Mouse (Mus musculus) kidney, adult 2 months (tissue): ENCODE results near the gene Ppfia1. TPM values are rescaled to one million over a fixed set of nuclear protein-coding genes. Genes with fewer than 3 reads are reported as not detected.

ENCODE experiments used
- DNase-seq: peaks from one replicate; pipeline ENCODE4 v3.0.0; 2021
- H3K27ac ChIP-seq: fragments of 200-500 bp; 2 replicates; pipeline ENCODE4 v1.5.1; 2012; ENCODE audit warnings: low read depth, low read length, control low read depth, inconsistent platforms; ENCODE audit not compliant: insufficient read depth
- H3K27me3 ChIP-seq: fragments of 200-500 bp; replicated peaks from 2 replicates; pipeline ENCODE4 v1.6.1; 2012; ENCODE audit warnings: mild to moderate bottlenecking, moderate library complexity, low read length, inconsistent platforms; ENCODE audit not compliant: control insufficient read depth, insufficient read depth
- H3K36me3 ChIP-seq: fragments of 200-500 bp; 2 replicates; pipeline ENCODE4 v1.6.1; 2012; ENCODE audit warnings: mild to moderate bottlenecking, moderate library complexity, low read length, inconsistent platforms; ENCODE audit not compliant: control insufficient read depth, insufficient read depth
- H3K4me1 ChIP-seq: fragments of 200-500 bp; 2 replicates; pipeline ENCODE4 v1.6.1; 2011; ENCODE audit warnings: low read length; ENCODE audit not compliant: control insufficient read depth, insufficient read depth
- H3K4me3 ChIP-seq: fragments of 200-500 bp; 2 replicates; pipeline ENCODE4 v1.5.1; 2011; ENCODE audit warnings: mild to moderate bottlenecking, low read depth, low read length, control low read depth; ENCODE audit not compliant: insufficient read depth
- CTCF ChIP-seq: fragments of 200-500 bp; conservative IDR thresholded peaks from 2 replicates; pipeline ENCODE4 v1.5.1; 2011; ENCODE audit warnings: low read depth, mild to moderate bottlenecking, control low read depth, low read length, moderate library complexity, mixed read lengths; ENCODE audit not compliant: insufficient read depth, insufficient read length
- POLR2A ChIP-seq: fragments of 200-500 bp; IDR thresholded peaks from one replicate; pipeline ENCODE4 v1.6.1; 2011; ENCODE audit warnings: low read depth, low read length, control low read depth
- WGBS: fragments of 180-500 bp; shearing (Covaris S2); methylation state at CpG from one replicate; pipeline ENCODE4 v1.1.7; 2018; 5-methylcytosine and 5-hydroxymethylcytosine counted together
- polyA plus RNA-seq: library from polyadenylated mRNA; depleted of rRNA; stranded (reverse); fragments of >200 nt; gene quantifications from 2 replicates; pipeline ENCODE4 v1.2.3, GENCODE M21; 2012

Gene Ppfia1
- polyA plus RNA-seq, 1 experiment, result 44.9 TPM

DNA sequence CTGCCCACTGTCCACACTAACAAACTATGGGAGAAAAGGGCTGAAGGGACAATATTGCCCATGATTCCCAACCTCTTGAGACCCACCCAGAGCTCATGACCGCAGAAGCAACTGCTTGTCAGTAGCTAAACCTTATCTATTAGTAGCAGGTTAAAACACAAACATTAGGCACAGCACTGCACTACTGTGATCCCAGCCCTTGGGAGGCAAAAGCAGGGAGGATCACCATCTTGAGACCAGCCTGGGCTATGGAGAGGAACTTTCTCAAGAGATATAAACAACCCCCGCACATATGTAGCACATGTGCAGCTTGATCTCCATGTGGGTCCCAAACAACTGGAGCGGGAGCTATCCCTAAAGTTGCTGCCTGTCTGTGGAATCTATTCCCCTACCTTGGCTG, 30.1 kb downstream of the Ppfia1 start:
- Histone ChIP-seq H3K4me1 (peaks cover 5% of the 10 kb centered on the region; the same call in 1 of the 2 replicates), H3K36me3 (no peaks in the 10 kb centered on the region; the same call in 1 of the 2 replicates), H3K4me3 (no peak overlapping the region), H3K27me3 (no peaks in the 10 kb centered on the region), H3K27ac (no peak overlapping the region)
- no peak for TF ChIP-seq CTCF
- no peak for TF ChIP-seq POLR2A
- 87% methylated on average over 3 of the region's 3 CpGs for WGBS
- DNase-seq, result no peak

DNA sequence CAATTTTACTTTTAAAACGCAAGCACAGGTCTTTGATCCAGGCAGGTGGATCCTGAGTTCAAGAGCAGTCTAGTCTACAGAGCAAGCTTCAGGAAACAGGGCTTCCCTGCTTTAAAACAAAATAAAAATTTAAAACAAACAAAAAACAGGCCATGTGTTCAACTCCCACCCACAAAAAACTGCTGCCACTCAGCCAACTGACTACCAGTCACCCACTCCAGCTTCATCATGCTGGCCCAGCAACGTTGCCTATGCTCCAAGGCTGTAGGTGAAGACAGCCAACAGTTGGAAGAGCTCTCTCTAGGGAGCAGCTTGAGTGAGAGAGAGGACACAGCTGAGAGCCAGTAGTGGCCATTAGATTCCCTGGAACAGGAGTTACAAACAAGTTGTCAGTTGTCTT, 31.6 kb downstream of the Ppfia1 start:
- TF ChIP-seq CTCF, result no peak
- TF ChIP-seq POLR2A, result no peak
- WGBS, result 81% methylated on average over 2 of the region's 2 CpGs
- no peaks in the 10 kb centered on the region for H3K4me1 ChIP-seq
- no peak for DNase-seq
- H3K27ac ChIP-seq, result no peak overlapping the region
- no peaks in the 10 kb centered on the region for H3K27me3 ChIP-seq
- H3K4me3 ChIP-seq, result no peak overlapping the region
- H3K36me3 ChIP-seq, result no peaks in the 10 kb centered on the region; the same call in 1 of the 2 replicates

DNA sequence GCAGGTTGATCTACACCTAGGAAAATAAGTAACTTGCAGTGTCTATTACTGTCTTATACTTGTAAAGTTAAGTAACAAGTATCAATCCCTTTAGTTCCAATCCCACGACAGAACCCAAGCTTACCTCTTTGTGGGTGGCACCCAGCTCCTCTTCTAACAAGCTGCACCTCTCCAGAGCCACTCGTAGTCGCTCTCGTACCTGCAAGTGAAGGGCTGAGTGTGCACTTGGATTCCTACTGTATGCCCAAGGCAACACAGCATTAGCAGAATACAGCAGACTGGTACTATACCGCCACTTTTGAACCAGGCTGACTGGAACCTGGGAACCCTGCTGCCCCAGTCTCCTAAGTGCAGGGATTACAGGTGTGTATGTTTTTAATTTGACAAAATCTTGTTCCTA, 33.7 kb downstream of the Ppfia1 start:
- H3K27me3 ChIP-seq, result no peaks in the 10 kb centered on the region
- TF ChIP-seq CTCF (no peak), POLR2A (no peak)
- H3K36me3 ChIP-seq, result no peaks in the 10 kb centered on the region; the same call in 1 of the 2 replicates
- H3K27ac ChIP-seq, result no peak overlapping the region
- WGBS, result 92% methylated on average over 5 of the region's 5 CpGs
- no peaks in the 10 kb centered on the region for H3K4me1 ChIP-seq
- no peak overlapping the region for H3K4me3 ChIP-seq
- DNase-seq, result no peak

DNA sequence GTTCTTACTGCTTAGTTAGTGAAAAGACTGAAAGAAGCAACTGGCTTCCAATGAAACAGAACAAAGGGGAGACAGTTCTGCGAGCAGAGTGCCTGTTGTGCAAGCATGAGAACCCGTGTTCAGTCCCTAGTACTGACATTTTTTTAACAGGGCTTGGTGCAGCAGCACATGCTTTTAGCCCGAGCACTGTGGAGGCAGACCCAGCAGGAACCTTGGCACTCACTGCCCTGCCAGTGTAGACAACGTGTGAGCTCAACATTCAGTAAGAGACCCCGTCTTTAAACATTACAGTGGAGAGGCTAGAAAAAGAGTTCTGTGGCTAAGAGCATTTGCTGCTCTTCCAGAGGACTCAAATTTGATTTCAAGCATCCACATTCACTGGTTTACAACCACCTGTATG, 36.8 kb downstream of the Ppfia1 start:
- TF ChIP-seq POLR2A, result no peak
- TF ChIP-seq CTCF, result no peak
- H3K4me1 ChIP-seq, result no peaks in the 10 kb centered on the region
- H3K27ac ChIP-seq, result no peak overlapping the region
- no peaks in the 10 kb centered on the region; the same call in 1 of the 2 replicates for H3K36me3 ChIP-seq
- no peaks in the 10 kb centered on the region for H3K27me3 ChIP-seq
- no peak for DNase-seq
- 80% methylated on average over 5 of the region's 5 CpGs for WGBS
- H3K4me3 ChIP-seq, result no peak overlapping the region

DNA sequence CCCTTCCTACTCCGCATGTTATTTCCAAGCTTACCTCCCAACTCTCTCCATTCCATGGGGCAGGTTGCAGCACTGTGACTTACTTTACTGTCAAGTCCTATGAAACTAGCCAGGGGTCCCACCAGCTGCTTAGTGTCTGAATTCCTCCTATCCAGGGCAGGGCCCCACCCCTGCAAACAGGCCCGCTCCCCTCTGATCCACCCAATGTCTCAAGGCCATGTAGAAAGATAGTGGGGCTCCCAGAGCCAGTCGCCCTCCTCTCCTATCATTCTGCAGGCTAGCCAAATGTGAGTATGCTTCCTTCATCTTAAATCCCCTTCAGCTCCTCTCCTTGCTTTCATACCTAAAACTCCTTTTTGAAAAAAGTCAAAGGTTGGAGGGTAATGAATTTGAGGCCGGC, 44.4 kb downstream of the Ppfia1 start:
- TF ChIP-seq POLR2A (no peak), CTCF (no peak)
- Histone ChIP-seq H3K27me3 (no peaks in the 10 kb centered on the region), H3K4me3 (no peak overlapping the region), H3K36me3 (no peaks in the 10 kb centered on the region; the same call in none of the 2 replicates), H3K27ac (no peak overlapping the region), H3K4me1 (no peaks in the 10 kb centered on the region)
- WGBS, result 98% methylated on average over 4 of the region's 4 CpGs
- no peak for DNase-seq

DNA sequence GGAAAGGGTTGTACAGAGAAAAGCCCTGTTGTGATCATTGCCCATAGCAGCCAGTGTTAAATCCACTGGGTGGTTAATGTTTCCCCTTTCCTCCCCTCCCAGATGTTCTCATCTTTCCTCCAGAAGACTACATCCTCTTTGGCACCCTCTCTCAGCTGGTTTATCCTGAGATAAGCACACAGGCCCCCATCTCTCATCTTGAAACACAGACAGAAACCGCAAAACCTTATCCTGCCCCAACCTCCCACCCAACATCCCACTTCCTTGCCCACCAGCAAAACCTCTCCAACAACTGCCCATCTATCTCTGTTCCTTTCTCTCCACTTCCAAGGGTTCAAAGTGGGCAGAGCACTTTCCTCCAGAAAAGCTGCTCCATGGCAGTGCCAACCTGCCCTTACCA, 46.7 kb downstream of the Ppfia1 start:
- no peak overlapping the region for H3K27ac ChIP-seq
- H3K4me1 ChIP-seq, result no peaks in the 10 kb centered on the region
- no peak for DNase-seq
- TF ChIP-seq CTCF (no peak), POLR2A (no peak)
- H3K4me3 ChIP-seq, result no peak overlapping the region
- 100% methylated on average over 1 of the region's 1 CpGs for WGBS
- H3K36me3 ChIP-seq, result no peaks in the 10 kb centered on the region; the same call in none of the 2 replicates
- no peaks in the 10 kb centered on the region for H3K27me3 ChIP-seq

DNA sequence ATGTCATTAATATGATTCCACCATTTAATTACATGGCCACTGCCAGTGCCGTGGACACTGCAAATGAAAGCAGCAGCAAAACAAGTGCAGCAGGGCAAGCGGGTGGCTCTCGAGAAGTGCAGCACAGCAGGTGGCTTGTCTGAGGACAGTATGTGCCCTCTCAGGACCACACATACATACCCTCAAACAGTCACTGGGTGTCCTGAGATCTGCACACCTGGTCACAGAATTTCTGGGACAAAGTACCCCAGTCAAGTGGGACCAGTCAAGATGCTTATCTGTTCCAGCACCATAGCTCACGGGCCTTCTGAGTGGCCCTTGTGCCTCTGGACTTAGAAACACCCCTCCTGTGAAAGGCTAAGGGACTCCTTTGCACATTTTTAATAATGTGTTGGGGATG, 49.6 kb downstream of the Ppfia1 start:
- no peak overlapping the region for H3K4me3 ChIP-seq
- TF ChIP-seq POLR2A (no peak), CTCF (no peak)
- H3K27me3 ChIP-seq, result no peaks in the 10 kb centered on the region
- DNase-seq, result no peak
- 82% methylated on average over 4 of the region's 4 CpGs for WGBS
- H3K36me3 ChIP-seq, result peaks cover under 1% of the 10 kb centered on the region
- no peak overlapping the region for H3K27ac ChIP-seq
- H3K4me1 ChIP-seq, result no peaks in the 10 kb centered on the region

DNA sequence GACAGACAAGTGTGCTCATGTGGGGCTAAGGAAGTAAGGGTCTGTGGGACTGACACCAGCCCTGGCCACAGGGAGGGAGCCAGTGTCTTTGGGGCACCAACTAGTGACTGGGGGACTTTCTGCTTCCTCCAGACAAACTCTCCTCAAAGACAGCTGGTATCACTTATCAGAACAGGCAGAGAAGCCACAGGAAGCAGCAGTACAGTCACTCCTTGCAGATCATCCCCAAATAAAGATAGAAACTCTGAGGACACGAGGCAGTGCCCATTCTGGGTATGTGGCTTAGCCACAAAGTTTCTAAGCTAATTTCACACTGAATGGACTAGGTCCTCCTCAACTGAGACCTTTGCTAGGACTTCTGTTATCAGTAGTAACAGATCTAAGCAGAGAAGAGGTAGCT, 60.6 kb downstream of the Ppfia1 start:
- DNase-seq, result no peak
- H3K27ac ChIP-seq, result no peak overlapping the region
- TF ChIP-seq CTCF (no peak), POLR2A (no peak)
- peaks cover 7% of the 10 kb centered on the region; the same call in 1 of the 2 replicates for H3K4me1 ChIP-seq
- 67% methylated on average over 1 of the region's 1 CpGs for WGBS
- H3K4me3 ChIP-seq, result no peak overlapping the region
- H3K36me3 ChIP-seq, result peaks cover 5% of the 10 kb centered on the region; the same call in 1 of the 2 replicates
- H3K27me3 ChIP-seq, result no peaks in the 10 kb centered on the region
